Mouse (Mus musculus) CH12.LX (cell line): ENCODE measurements at regions not wholly inside any gene's neighbourhood (a gene's known extent, or its start where the extent isn't known, plus 50 kb on each side); places are given as distances from the start of the nearest gene placed in this dataset.

Experiments used
- DNase-seq: peaks from one replicate; pipeline ENCODE4 v3.0.0-alpha.2; 2013; ENCODE audit errors: extremely low read depth
- H3K27ac ChIP-seq: 2 replicates; pipeline ENCODE4 v1.5.1; 2012; ENCODE audit warnings: low read depth, mild to moderate bottlenecking, control low read depth, moderate library complexity; ENCODE audit not compliant: insufficient read depth
- H3K27me3 ChIP-seq: replicated peaks from 2 replicates; pipeline ENCODE3; 2012; ENCODE audit warnings: inconsistent platforms
- H3K36me3 ChIP-seq, 2 experiments: replicated peaks in 1 of 2; 2 replicates each; pipeline versions ENCODE3 to v1.6.1; 2012; ENCODE audit warnings: inconsistent platforms in 1 of 2, low read length in 1 of 2, mild to moderate bottlenecking in 1 of 2, mixed read lengths in 1 of 2, moderate library complexity in 1 of 2; ENCODE audit not compliant: control insufficient read depth in 1 of 2, insufficient read depth in 1 of 2
- H3K4me1 ChIP-seq, 2 experiments: 2 replicates each; pipeline ENCODE4 v1.6.1; 2012; ENCODE audit warnings: inconsistent platforms in 1 of 2, moderate library complexity in 1 of 2; ENCODE audit not compliant: insufficient read depth in 2 of 2, control insufficient read depth in 1 of 2
- H3K4me2 ChIP-seq: 2 replicates; pipeline ENCODE4 v1.6.1; 2012; ENCODE audit warnings: low read depth, mild to moderate bottlenecking, control low read depth; ENCODE audit not compliant: poor library complexity, insufficient read depth, severe bottlenecking
- H3K4me3 ChIP-seq, 3 experiments: fragments of 150-350 bp in 1 of 3; sonication (generic) in 1 of 3; replicated peaks in 1 of 3; 2 replicates each; pipeline versions ENCODE3 to v1.5.1; 2011 to 2012; ENCODE audit warnings: low read depth in 2 of 3, low read length in 2 of 3, mild to moderate bottlenecking in 2 of 3, moderate library complexity in 2 of 3, control low read depth in 1 of 3, improper control_type of control experiment in 1 of 3, inconsistent platforms in 1 of 3, mixed read lengths in 1 of 3; ENCODE audit not compliant: poor library complexity in 1 of 3
- H3K79me2 ChIP-seq: replicated peaks from 2 replicates; pipeline ENCODE4 v1.6.1; 2012; ENCODE audit warnings: mild to moderate bottlenecking, moderate library complexity; ENCODE audit not compliant: control insufficient read depth, poor library complexity, insufficient read depth, severe bottlenecking; ENCODE audit errors: extremely low read depth
- H3K9ac ChIP-seq: 2 replicates; pipeline ENCODE4 v1.6.1; 2012; ENCODE audit warnings: low read depth, mild to moderate bottlenecking, control low read depth, moderate library complexity; ENCODE audit not compliant: insufficient read depth
- H3K9me3 ChIP-seq: replicated peaks from 2 replicates; pipeline ENCODE3; 2012; ENCODE audit warnings: low read length, inconsistent platforms, mixed read lengths
- BHLHE40 ChIP-seq: IDR thresholded peaks from 2 replicates; pipeline ENCODE4 v1.6.1; 2011; ENCODE audit warnings: mild to moderate bottlenecking, low read depth, low read length, improper control_type of control experiment
- E2F4 ChIP-seq: IDR thresholded peaks from 2 replicates; pipeline ENCODE4 v1.6.1; 2011; ENCODE audit warnings: low read depth, low read length, improper control_type of control experiment; ENCODE audit not compliant: insufficient replicate concordance
- ELF1 ChIP-seq: IDR thresholded peaks from 2 replicates; pipeline ENCODE4 v1.6.1; 2014; ENCODE audit warnings: low read depth, mild to moderate bottlenecking, inconsistent platforms, low read length, improper control_type of control experiment
- GABPA ChIP-seq: IDR thresholded peaks from 2 replicates; pipeline ENCODE4 v1.6.1; 2012; ENCODE audit warnings: low read depth, low read length, improper control_type of control experiment, inconsistent platforms; ENCODE audit not compliant: insufficient replicate concordance
- HCFC1 ChIP-seq: IDR thresholded peaks from 2 replicates; pipeline ENCODE4 v1.6.1; 2012; ENCODE audit warnings: low read depth, mild to moderate bottlenecking, inconsistent platforms, low read length, improper control_type of control experiment
- JUN ChIP-seq: IDR thresholded peaks from 2 replicates; pipeline ENCODE4 v1.6.1; 2011; ENCODE audit warnings: low read depth, mild to moderate bottlenecking, low read length, improper control_type of control experiment, moderate library complexity; ENCODE audit not compliant: insufficient read depth
- MAZ ChIP-seq: IDR thresholded peaks from 2 replicates; pipeline ENCODE4 v1.6.1; 2012; ENCODE audit warnings: low read depth, mild to moderate bottlenecking, inconsistent platforms, low read length, improper control_type of control experiment, moderate library complexity
- PAX5 ChIP-seq: IDR thresholded peaks from 2 replicates; pipeline ENCODE4 v1.6.1; 2012; ENCODE audit warnings: low read length, inconsistent platforms, mixed read lengths
- RAD21 ChIP-seq: IDR thresholded peaks from 2 replicates; pipeline ENCODE4 v1.6.1; 2011; ENCODE audit warnings: low read depth, mild to moderate bottlenecking, low read length, improper control_type of control experiment, moderate library complexity
- SMC3 ChIP-seq: IDR thresholded peaks from 2 replicates; pipeline ENCODE4 v1.6.1; 2011; ENCODE audit warnings: low read depth, low read length, improper control_type of control experiment
- USF1 ChIP-seq: IDR thresholded peaks from 2 replicates; pipeline ENCODE4 v1.6.1; 2014; ENCODE audit warnings: low read depth, mild to moderate bottlenecking, inconsistent platforms, low read length, improper control_type of control experiment
- ZKSCAN1 ChIP-seq: IDR thresholded peaks from 2 replicates; pipeline ENCODE4 v1.6.1; 2012; ENCODE audit warnings: low read depth, inconsistent platforms, low read length, improper control_type of control experiment, borderline replicate concordance
- ZNF384 ChIP-seq: IDR thresholded peaks from 2 replicates; pipeline ENCODE4 v1.6.1; 2012; ENCODE audit warnings: low read depth, low read length, improper control_type of control experiment, inconsistent platforms
- dilution Hi-C: fragments of 300-500 bp; cut with MboI; formaldehyde crosslinking; loops from 2 replicates; pipeline ENCODE4 v1.14.3; 2020; ENCODE audit warnings: low sequenced_read_pairs; ENCODE audit not compliant: extremely low pct_unique_long_range_greater_than_20kb, extremely low pct_ligation_motif_present
- in situ Hi-C: fragments of 300-500 bp; cut with MboI; formaldehyde crosslinking; loops from 3 replicates; pipeline ENCODE4 v1.14.3; 2019; ENCODE audit warnings: low sequenced_read_pairs, low pct_ligation_motif_present, low pct_unique_long_range_greater_than_20kb, mixed read lengths

- dilution Hi-C loops = no loop called here
- in situ Hi-C loops = no loop called here
- Histone ChIP-seq H3K9me3 (peaks cover 39% of the 10 kb centered on the region), H3K27me3 (no peaks in the 10 kb centered on the region), H3K4me3 (no peak overlapping the region), H3K9ac (no peak overlapping the region), H3K79me2 (no peaks in the 10 kb centered on the region), H3K27ac (no peak overlapping the region), H3K36me3 (no peaks in the 10 kb centered on the region), H3K4me1 (no peaks in the 10 kb centered on the region), H3K4me2 (no peak overlapping the region)
- no peak for DNase-seq
- no peak for TF ChIP-seq MAZ
- no peak for TF ChIP-seq ZKSCAN1
- no peak for TF ChIP-seq ZNF384
- no peak for TF ChIP-seq ELF1
- no peak for TF ChIP-seq JUN
- no peak for TF ChIP-seq SMC3
- TF ChIP-seq USF1 = no peak
These were observed 278.3 kb downstream of the Usp25 start for GRCm38 (mm10) chr16:77291723-77292316.

DNA sequence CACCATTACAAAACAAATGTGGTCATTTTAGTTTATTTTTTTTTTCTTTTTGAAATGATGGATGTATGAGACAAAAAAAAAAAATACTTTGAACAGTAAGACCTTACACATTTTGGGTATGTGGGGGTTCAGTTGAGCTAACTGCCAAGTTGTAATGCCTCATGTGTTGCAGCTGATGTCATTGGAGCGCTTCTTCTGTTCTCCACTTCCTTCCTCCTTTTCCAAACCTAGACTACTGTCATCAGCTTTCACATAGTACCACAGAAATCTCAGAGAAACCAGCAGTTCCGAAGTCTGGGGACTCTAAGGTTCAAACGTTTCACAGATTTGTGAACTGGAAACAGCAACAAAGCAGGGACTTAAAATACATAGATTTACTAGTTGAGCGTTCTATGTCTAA is 270.7 kb downstream of the Usp25 start:
- TF ChIP-seq BHLHE40 (no peak), PAX5 (no peak)
- H3K27me3 ChIP-seq = no peaks in the 10 kb centered on the region
- no peak overlapping the region for H3K27ac ChIP-seq
- no peaks in the 10 kb centered on the region for H3K36me3 ChIP-seq
- no peaks in the 10 kb centered on the region for H3K4me1 ChIP-seq
- no peak for DNase-seq
- peaks cover 27% of the 10 kb centered on the region for H3K9me3 ChIP-seq
- dilution Hi-C loops (no loop called here), in situ Hi-C loops (no loop called here)
- no peaks in the 10 kb centered on the region for H3K79me2 ChIP-seq
- H3K4me2 ChIP-seq = no peak overlapping the region
- H3K9ac ChIP-seq = no peak overlapping the region
- H3K4me3 ChIP-seq = no peak overlapping the region

DNA sequence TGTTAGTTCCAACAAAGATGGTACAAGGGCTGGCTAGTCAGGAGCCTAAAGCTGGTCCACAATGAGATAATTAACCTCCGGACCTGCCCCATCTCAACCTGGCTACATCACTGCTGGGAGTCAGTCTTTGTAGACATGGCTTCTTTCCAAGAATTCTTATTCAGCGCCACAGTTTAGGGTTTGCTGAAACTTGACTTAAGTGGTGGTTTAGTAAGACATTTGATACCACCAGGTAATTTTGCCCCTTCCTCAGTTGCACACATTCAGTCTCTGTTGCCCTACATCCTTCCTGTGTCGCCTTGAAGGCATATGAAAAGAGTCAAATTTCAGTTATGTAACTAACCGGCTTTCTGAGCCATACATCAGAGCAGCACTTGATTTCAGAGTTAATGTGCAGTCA is 266.4 kb downstream of the Usp25 start:
- no peak overlapping the region for H3K4me3 ChIP-seq
- DNase-seq = no peak
- H3K27me3 ChIP-seq = no peaks in the 10 kb centered on the region
- no peaks in the 10 kb centered on the region for H3K36me3 ChIP-seq
- H3K9ac ChIP-seq = no peak overlapping the region
- TF ChIP-seq GABPA = no peak
- no peak for TF ChIP-seq JUN
- no peak for TF ChIP-seq HCFC1
- TF ChIP-seq PAX5 = no peak
- TF ChIP-seq MAZ = no peak
- no peak for TF ChIP-seq E2F4
- no peak for TF ChIP-seq RAD21
- dilution Hi-C loops = no loop called here
- no peak overlapping the region for H3K27ac ChIP-seq
- no peak overlapping the region for H3K4me2 ChIP-seq
- no peaks in the 10 kb centered on the region for H3K4me1 ChIP-seq
- H3K9me3 ChIP-seq = peaks cover 27% of the 10 kb centered on the region
- in situ Hi-C loops = no loop called here
- no peaks in the 10 kb centered on the region for H3K79me2 ChIP-seq
